Mouse (Mus musculus) liver, embryonic 14.5 days (tissue): ENCODE data around the gene AC131692.1.

ENCODE experiments used
- CTCF ChIP-seq: IDR thresholded peaks from 2 replicates; pipeline ENCODE4 v1.5.1; 2016; ENCODE audit warnings: antibody characterized with exemption, low read depth, control low read depth
- EP300 ChIP-seq: IDR thresholded peaks from 2 replicates; pipeline ENCODE4 v1.6.1; 2016; ENCODE audit warnings: antibody characterized with exemption, low read depth

DNA sequence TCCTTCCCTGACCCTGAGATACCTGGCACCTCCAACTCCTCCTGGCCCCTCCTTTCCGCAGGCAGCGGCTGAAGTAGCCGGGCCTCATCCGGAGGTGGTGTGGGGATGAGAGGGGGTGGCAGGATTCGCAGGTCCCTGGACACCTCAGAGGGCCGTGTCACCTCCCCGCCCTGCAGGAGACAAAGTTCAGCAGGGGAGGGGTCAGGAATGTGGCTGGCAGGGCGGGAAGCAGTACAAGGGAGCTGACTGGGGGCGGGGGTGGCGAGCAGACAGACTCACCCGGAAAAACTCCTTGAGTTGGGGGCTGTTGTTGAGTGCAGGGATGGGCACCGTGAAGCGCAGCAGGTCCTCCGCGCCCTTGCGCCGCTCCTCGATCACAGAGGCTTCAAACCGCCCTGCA lies 27.5 kb downstream of the AC131692.1 start:
- TF ChIP-seq EP300 (no peak), CTCF (no peak)
